Mouse (Mus musculus) lung, postnatal 4 days (tissue): ENCODE results near the gene Slc1a2.

Experiments
- DNase-seq, 2 experiments: peaks; one replicate each; pipeline ENCODE4 v3.0.0; 2021

Slc1a2 gene

DNA sequence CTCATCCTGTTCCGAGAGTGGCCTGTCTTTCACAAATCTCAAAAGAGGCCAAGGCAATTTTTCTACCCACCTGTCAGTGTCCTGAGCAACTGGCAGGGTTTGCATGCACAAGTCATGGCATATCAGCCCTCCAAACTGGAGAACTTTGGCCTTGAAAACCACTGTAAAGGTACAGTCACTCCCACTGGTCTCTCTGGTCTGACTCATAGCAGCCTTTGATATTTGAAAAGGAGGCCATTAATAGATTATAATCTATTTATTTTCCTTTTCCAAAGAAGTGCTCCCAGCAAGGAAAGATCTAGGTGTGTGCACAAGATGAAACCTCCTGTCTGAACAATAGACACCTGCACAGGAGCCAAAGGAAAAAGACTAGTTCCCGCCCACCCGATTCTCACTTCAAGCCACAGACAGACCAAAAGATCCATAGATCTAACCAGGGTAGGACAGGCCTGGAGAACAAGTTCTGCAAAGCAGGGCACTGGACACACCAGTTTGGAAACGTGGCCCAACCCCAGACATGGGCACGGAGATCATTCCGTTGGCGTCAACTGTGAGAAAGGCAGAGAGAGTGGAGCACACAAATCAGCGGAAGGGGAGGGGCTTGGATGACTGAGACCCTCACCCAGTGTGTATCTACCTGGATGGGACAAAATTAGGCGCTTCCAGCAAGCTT, 167.6 kb downstream of the Slc1a2 start:
- DNase-seq: no peak

DNA sequence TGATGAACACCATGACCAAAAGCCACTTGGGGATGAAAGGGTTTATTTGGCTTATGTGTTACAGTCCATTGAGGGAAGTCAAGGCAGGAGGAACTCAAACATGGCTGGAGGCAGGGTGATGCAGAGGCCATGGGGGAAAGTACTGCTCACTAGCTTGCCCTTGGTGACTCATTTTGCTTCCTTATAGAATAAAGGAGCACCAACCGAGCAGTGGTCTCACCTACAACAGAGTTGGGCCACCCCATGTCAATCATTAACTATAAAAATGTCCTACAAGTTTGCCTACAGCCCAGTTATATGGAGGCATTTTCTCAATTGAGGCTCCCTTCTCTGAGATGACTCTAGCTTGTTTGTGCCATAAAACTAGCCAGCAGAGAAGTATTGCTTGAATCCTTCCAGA, 169.4 kb downstream of the Slc1a2 start:
- peak in 1 of 2 experiments; percentile 1 for DNase-seq

DNA sequence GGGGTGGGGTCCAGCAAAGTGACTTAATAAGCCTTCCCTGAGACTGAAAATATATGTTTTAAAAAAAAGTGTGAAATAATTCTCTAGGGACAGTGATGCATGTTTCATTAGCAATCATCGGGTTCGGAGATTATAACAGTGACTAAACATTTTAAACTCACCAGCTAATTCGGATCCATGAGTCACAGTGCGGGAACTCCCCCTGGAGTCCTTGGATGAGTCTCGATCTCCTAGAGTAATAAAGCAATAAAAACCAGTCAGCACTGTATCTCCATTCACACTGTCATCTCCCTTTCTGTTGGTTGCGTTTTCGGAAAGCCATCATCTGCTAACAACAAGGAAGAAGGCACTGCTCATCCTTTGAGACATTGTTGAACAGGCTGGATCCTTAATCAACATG, 169.9 kb downstream of the Slc1a2 start:
- no peak for DNase-seq

DNA sequence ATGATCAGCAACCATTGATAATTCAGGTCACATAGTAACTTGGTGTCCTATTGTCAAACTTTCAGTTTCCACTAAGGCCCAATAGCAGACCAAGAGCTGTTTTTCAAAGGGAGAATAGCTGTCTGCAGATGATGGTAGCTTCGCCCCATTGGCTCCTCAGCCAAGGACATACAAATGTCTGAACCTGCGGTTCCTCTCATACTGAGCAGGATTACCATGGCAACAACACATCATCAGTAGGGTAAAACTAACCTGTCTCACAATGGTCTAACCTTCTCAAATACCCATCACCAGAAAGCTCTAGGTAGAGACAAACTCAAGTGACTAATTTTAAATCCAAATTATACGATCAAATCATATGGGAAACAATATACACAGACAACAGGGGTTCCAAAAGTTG, 170.7 kb downstream of the Slc1a2 start:
- peak in 1 of 2 experiments; percentile 75 for DNase-seq

DNA sequence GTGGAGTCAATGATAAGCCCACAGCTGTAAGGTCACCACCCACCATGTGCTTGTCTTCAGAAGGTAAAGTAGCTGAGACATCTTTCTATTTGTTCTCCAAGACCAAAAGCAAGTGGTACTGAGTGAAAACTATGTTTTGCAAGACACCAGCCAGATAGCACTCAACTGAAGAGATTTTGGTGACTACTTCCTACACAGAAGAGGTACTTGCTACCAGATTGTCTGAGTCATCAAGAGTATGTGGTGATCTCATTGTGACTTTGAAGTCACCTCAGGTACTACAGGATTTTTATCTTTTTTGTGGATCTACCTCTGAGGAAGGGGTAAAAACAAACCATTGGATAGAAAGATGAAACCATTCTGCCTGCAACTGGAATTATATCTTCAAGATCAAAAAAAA, 173.1 kb downstream of the Slc1a2 start:
- DNase-seq: peak in 1 of 2 experiments; percentile 2

DNA sequence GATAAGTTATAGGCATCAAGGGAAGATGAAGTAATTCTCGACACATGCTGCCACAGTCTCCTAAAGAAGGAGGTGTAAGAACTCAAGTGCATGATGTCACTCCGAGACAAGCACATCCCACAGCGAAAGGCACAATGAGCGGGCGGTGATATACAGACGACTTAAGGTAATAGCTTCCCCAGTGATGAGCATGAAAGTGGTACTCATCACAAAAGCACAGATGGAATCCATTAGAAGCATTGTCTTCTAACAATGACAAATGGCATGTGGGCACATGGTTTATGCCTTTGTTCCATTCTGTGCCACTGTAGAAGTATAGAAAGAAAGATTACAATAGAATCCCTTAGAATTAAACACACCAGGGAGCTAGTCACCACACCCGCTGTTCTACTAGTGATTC, 179.7 kb downstream of the Slc1a2 start:
- no peak for DNase-seq
